Mouse (Mus musculus) granulocyte monocyte progenitor cell, adult 5-6 weeks (primary cell): ENCODE data around the gene Smyd4. TPM values are rescaled to one million over a fixed set of nuclear protein-coding genes. Genes with fewer than 3 reads are reported as not detected.

Experiments used
- ATAC-seq: replicated peaks from 2 replicates; pipeline ENCODE4 v1.8.0; 2016; ENCODE audit warnings: mild to moderate bottlenecking, moderate TSS enrichment, inconsistent platforms; ENCODE audit not compliant: poor library complexity, severe bottlenecking
- total RNA-seq, 2 experiments: library from RNA; stranded (forward) in 1 of 2; stranded (reverse) in 1 of 2; fragments of 200-712, 200-1000 nt in 1 of 2; fragments of >200 nt in 1 of 2; fragmentation: Nextera tagmentation in 1 of 2; gene quantifications; 2 replicates each; pipeline ENCODE4 v1.2.3; 2014 to 2017

Smyd4 gene
- total RNA-seq, 2 experiments from 2014 or later, result 11.2 to 12.6 TPM

DNA sequence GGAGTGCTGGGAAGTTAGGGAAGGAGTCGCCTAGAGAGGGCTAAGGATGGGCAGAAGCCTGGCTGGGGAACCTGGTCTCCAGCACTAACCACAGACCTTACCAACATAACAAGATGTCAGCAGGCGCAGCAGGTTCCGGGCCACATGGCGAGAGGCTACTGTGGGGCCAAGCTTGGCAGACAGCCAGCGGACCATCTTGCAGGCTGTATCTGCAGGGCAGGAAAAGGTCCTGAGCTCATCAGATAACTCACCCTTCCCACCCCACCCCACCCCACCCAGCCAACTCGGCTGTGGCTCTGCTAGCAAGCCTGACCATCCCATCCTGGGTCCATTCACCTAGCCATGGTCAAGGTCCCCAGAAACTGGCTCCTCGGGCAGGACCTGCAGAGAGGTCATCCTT is 101.5 kb downstream of the Smyd4 start:
- no peak for ATAC-seq

GRCm38 (mm10) chr11:75450304-75450908 is 102.2 kb downstream of the Smyd4 start:
- no peak for ATAC-seq

GRCm38 (mm10) chr11:75450936-75451335 is 102.7 kb downstream of the Smyd4 start:
- ATAC-seq, result no peak

GRCm38 (mm10) chr11:75452081-75452480 is 103.8 kb downstream of the Smyd4 start:
- ATAC-seq, result no peak

- ATAC-seq, result no peak
These were observed 104.8 kb downstream of the Smyd4 start for GRCm38 (mm10) chr11:75452812-75453557.

DNA sequence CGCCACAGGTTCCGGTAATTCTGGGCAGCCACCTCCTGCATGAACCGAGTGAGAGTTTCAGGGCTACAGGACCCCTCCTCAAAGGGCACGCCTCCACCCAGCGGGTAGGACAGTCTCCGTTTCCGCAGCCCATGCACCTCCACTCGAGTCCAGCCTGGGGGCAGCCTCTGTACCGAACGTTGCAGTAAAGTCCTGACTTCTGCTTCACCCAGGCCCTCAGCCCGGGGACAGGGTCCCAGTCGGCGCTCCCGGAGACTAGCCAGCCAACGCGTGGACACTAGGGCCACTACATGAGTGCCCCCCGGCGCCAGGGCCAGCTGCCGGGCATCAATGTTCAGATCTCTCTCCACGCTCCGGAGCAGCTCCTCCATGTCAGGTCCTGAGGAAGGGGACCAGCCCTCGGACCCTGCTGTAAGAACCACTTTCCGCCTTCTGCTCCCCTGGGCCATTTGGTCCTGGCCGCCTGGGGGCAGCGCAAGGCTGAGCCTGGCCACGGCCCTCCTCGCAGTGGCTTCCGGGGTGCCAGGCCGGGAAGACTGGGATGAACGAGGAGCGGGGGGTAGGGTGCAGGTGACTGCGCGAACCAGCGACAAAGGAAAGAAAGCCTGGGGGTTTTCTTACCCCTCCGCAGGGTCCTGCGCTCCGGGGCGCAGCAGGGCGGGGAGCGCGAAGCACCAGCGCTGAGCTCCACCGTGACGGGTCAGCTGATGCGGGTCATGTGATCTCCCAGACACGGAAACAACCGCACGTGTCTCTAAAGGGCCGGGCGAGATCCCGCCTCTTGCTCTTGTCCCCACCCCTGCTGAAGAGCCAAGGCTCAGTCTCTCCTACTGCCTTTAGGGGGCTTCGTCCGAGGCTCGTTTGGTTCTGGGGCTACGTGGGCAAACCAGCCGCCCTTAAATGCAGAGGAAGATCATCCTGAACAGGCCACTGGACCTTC is 106.0 kb downstream of the Smyd4 start, which contains the start of gene Wdr81:
Gene Wdr81 (minus strand): TSS at position 727 of the 940 bp plus-strand sequence.
- ATAC-seq, result peak; percentile 64

Other genes starting within 250 kb of the Smyd4 start
- not detected in 2 replicates for gene Hic1, start 178.9 kb upstream of the Smyd4 start, total RNA-seq (2014; fragmentation: Nextera tagmentation)
- gene Hic1, start 178.9 kb upstream of the Smyd4 start, total RNA-seq (2017), result not detected in 2 replicates
- 17.1 and 20.1 TPM in 2 replicates for gene Ovca2, start 169.6 kb upstream of the Smyd4 start, total RNA-seq (2014; fragmentation: Nextera tagmentation)
- gene Ovca2, start 169.6 kb upstream of the Smyd4 start, total RNA-seq (2017), result 16.1 and 16.4 TPM in 2 replicates
- gene Dph1, start 157.2 kb upstream of the Smyd4 start, total RNA-seq (2014; fragmentation: Nextera tagmentation), result 7.6 and 17.1 TPM in 2 replicates
- 8.9 and 10.6 TPM in 2 replicates for gene Dph1, start 157.2 kb upstream of the Smyd4 start, total RNA-seq (2017)
- 0.37 and 1.0 TPM in 2 replicates for gene Rtn4rl1, start 154.7 kb upstream of the Smyd4 start, total RNA-seq (2014; fragmentation: Nextera tagmentation)
- 0.15 TPM in 1 of 2 replicates, not detected in the other for gene Rtn4rl1, start 154.7 kb upstream of the Smyd4 start, total RNA-seq (2017)
- 86.4 and 106 TPM in 2 replicates for gene Rpa1, start 109 bp upstream of the Smyd4 start, total RNA-seq (2014; fragmentation: Nextera tagmentation)
- 200 and 207 TPM in 2 replicates for gene Rpa1, start 109 bp upstream of the Smyd4 start, total RNA-seq (2017)
- gene Serpinf1, start 74.3 kb downstream of the Smyd4 start, total RNA-seq (2014; fragmentation: Nextera tagmentation), result 117 and 157 TPM in 2 replicates
- gene Serpinf1, start 74.3 kb downstream of the Smyd4 start, total RNA-seq (2017), result 77.7 and 84.8 TPM in 2 replicates
- not detected in 2 replicates for gene Serpinf2, start 91.2 kb downstream of the Smyd4 start, total RNA-seq (2014; fragmentation: Nextera tagmentation)
- gene Serpinf2, start 91.2 kb downstream of the Smyd4 start, total RNA-seq (2017), result not detected in 2 replicates
- gene Wdr81, start 106.3 kb downstream of the Smyd4 start, total RNA-seq (2014; fragmentation: Nextera tagmentation), result 10.2 and 15.6 TPM in 2 replicates
- 4.4 and 5.1 TPM in 2 replicates for gene Wdr81, start 106.3 kb downstream of the Smyd4 start, total RNA-seq (2017)
- 12.1 and 30.0 TPM in 2 replicates for gene Tlcd2, start 113.3 kb downstream of the Smyd4 start, total RNA-seq (2014; fragmentation: Nextera tagmentation)
- gene Tlcd2, start 113.3 kb downstream of the Smyd4 start, total RNA-seq (2017), result 14.1 and 23.2 TPM in 2 replicates
- 154 and 174 TPM in 2 replicates for gene Prpf8, start 138.4 kb downstream of the Smyd4 start, total RNA-seq (2014; fragmentation: Nextera tagmentation)
- gene Prpf8, start 138.4 kb downstream of the Smyd4 start, total RNA-seq (2017), result 115 and 127 TPM in 2 replicates
- 0.17 TPM in 1 of 2 replicates, not detected in the other for gene Rilp, start 161.7 kb downstream of the Smyd4 start, total RNA-seq (2014; fragmentation: Nextera tagmentation)
- gene Rilp, start 161.7 kb downstream of the Smyd4 start, total RNA-seq (2017), result 0.22 TPM in 1 of 2 replicates, not detected in the other
- 2.0 and 3.8 TPM in 2 replicates for gene Scarf1, start 165.1 kb downstream of the Smyd4 start, total RNA-seq (2014; fragmentation: Nextera tagmentation)
- 2.3 and 3.4 TPM in 2 replicates for gene Scarf1, start 165.1 kb downstream of the Smyd4 start, total RNA-seq (2017)
- gene Slc43a2, start 183.3 kb downstream of the Smyd4 start, total RNA-seq (2014; fragmentation: Nextera tagmentation), result 12.7 and 20.1 TPM in 2 replicates
- gene Slc43a2, start 183.3 kb downstream of the Smyd4 start, total RNA-seq (2017), result 6.2 and 7.3 TPM in 2 replicates
- gene Pitpna, start 239.7 kb downstream of the Smyd4 start, total RNA-seq (2014; fragmentation: Nextera tagmentation), result 141 and 143 TPM in 2 replicates
- 58.0 and 74.5 TPM in 2 replicates for gene Pitpna, start 239.7 kb downstream of the Smyd4 start, total RNA-seq (2017)